ENCODE assay signal across 10 mouse cellular contexts in genomic region chr7:101503351-101503750, GRCm38 (mm10).
A peak's percentile ranks its signal among the peaks of the same experiment; 100 is the strongest.
DNase-seq lines count a peak whose midpoint lies in the region; ATAC-seq and TF ChIP-seq lines count a peak whose summit lies in the region.
"Had no signal": no experiment of that assay in that cellular context is flagged by ENCODE, and none has a peak within 500 bp of the region (broad histone marks: within the 10 kb centered on the region; RNA-seq: fewer than 3 reads in every experiment).

No protein-coding gene starts in this region.

- H3K27me3 ChIP-seq in forebrain, embryonic 12.5 days = peaks cover 46% of the 10 kb centered on the region
- peaks cover 14% of the 10 kb centered on the region for H3K27me3 ChIP-seq in intestine, postnatal 0 days (replicated peaks; ENCODE audit: control insufficient read depth, insufficient read depth, low read length)

- H3K4me3 ChIP-seq in forebrain, embryonic 12.5 days (replicated peaks) = no peak overlapping the region
- H3K4me3 ChIP-seq in intestine, postnatal 0 days (ENCODE audit: low read depth, low read length) = no peak overlapping the region
- H3K4me3 ChIP-seq: stomach, embryonic 15.5 days had no signal

- WGBS in forebrain, embryonic 12.5 days = 26% methylated on average over 8 of the region's 8 CpGs
- WGBS in intestine, postnatal 0 days = 27% methylated on average over 8 of the region's 8 CpGs

- H3K4me1 ChIP-seq in forebrain, embryonic 12.5 days = peaks cover 10% of the 10 kb centered on the region
- no peaks in the 10 kb centered on the region for H3K4me1 ChIP-seq in intestine, postnatal 0 days (replicated peaks; ENCODE audit: control insufficient read depth, insufficient read depth, low read length)

- peak; percentile 94 for TF ChIP-seq CTCF in intestine, postnatal 0 days (IDR thresholded peaks at IDR 0.05; ENCODE audit: low read depth)

- H3K9ac ChIP-seq in forebrain, embryonic 12.5 days = no peak overlapping the region
- H3K9ac ChIP-seq in intestine, postnatal 0 days (ENCODE audit: low read depth, low read length) = no peak overlapping the region
- H3K9ac ChIP-seq: heart, embryonic 13.5 days; stomach, embryonic 15.5 days had no signal

- H3K36me3 ChIP-seq in forebrain, embryonic 12.5 days (replicated peaks) = no peaks in the 10 kb centered on the region
- H3K36me3 ChIP-seq in intestine, postnatal 0 days (ENCODE audit: control insufficient read depth, insufficient read depth) = no peaks in the 10 kb centered on the region
- H3K36me3 ChIP-seq: heart, embryonic 13.5 days; stomach, embryonic 15.5 days had no signal

- ATAC-seq in forebrain, embryonic 12.5 days (ENCODE audit: low FRiP score) = peak; percentile 28; the same call in 1 of the 2 replicates
- ATAC-seq in intestine, postnatal 0 days = no peak

- no peak overlapping the region for H3K4me2 ChIP-seq in forebrain, embryonic 12.5 days
- no peak overlapping the region; the same call in 1 of the 2 replicates for H3K4me2 ChIP-seq in intestine, postnatal 0 days (replicated peaks; ENCODE audit: low read depth)

- H3K27ac ChIP-seq in forebrain, embryonic 12.5 days = no peak overlapping the region
- no peak overlapping the region for H3K27ac ChIP-seq in intestine, postnatal 0 days (ENCODE audit: low read depth, low read length)
- H3K27ac ChIP-seq: heart, embryonic 13.5 days; stomach, embryonic 15.5 days had no signal

- peak; percentile 46 to 64 for DNase-seq in urinary bladder, adult 18-20 months (ENCODE audit: low spot score in 2 of 2)
- no peak for DNase-seq in urinary bladder, adult 2 months (ENCODE audit: low spot score)
- DNase-seq in adrenal gland, postnatal 25 days = peak; percentile 57
- peak; percentile 76 for DNase-seq in lung, postnatal 14 days
- peak; percentile 69 for DNase-seq in skeletal muscle tissue, adult 2 months (ENCODE audit: low read depth, low spot score)
- DNase-seq in right cerebral cortex, postnatal 36 days (ENCODE audit: low spot score in 2 of 2) = no peak

- H3K9me3 ChIP-seq in forebrain, embryonic 12.5 days = 0 out of 2 replicates have a peak, but pooled peaks cover 3% of the 10 kb centered on the region
- H3K9me3 ChIP-seq in intestine, postnatal 0 days (ENCODE audit: control insufficient read depth) = no peaks in the 10 kb centered on the region
- H3K9me3 ChIP-seq: heart, embryonic 13.5 days; stomach, embryonic 15.5 days had no signal

Comparison
In these comparisons a context has a peak if more than half of its experiments do, and no peak if none do; other contexts are left out.
1. DNase-seq: peak in urinary bladder, adult 18-20 months (2 of 2), adrenal gland, postnatal 25 days (single experiment), lung, postnatal 14 days (single experiment) and skeletal muscle tissue, adult 2 months (single experiment); none in urinary bladder, adult 2 months (single experiment) and right cerebral cortex, postnatal 36 days (0 of 2).